Mouse (Mus musculus) gastrocnemius, postnatal 14 days (tissue): ENCODE results near the gene Nkx3-2. TPM values are rescaled to one million over a fixed set of nuclear protein-coding genes. Genes with fewer than 3 reads are reported as not detected.

Source experiments
- DNase-seq: peaks from one replicate; pipeline ENCODE4 v3.0.0; 2021; ENCODE audit warnings: mixed read lengths
- intact Hi-C: fragments of 180-260 bp; cut with DNase I; formaldehyde crosslinking; loops from one replicate; pipeline ENCODE4 v1.15.1; 2025; ENCODE audit warnings: low total_unique reads
- total RNA-seq, 2 experiments: library from RNA; stranded (reverse); gene quantifications; 2 replicates each; pipeline ENCODE4 v1.2.3; 2021

Gene Nkx3-2
- total RNA-seq, 2 experiments from 2014 or later: not detected

GRCm38 (mm10) chr5:41727017-41727416 is 37.3 kb downstream of the Nkx3-2 start:
- intact Hi-C loops: no loop called here
- no peak for DNase-seq

GRCm38 (mm10) chr5:41725573-41725972 is 38.7 kb downstream of the Nkx3-2 start:
- intact Hi-C loops: no loop called here

More at GRCm38 (mm10) chr5:41725573-41725972, 38.7 kb downstream of the Nkx3-2 start:
- DNase-seq: no peak

Other genes starting within 250 kb of the Nkx3-2 start
- gene Rab28, start 56.3 kb downstream of the Nkx3-2 start, total RNA-seq: 10 to 100 TPM; 54.4 to 57.5 TPM
- gene Bod1l, start 79.8 kb upstream of the Nkx3-2 start, total RNA-seq: 10 to 100 TPM; 12.6 to 13.6 TPM